Mouse (Mus musculus) kidney, postnatal 0 days (tissue): ENCODE results near the gene Pkn1. TPM values are rescaled to one million over a fixed set of nuclear protein-coding genes. Genes with fewer than 3 reads are reported as not detected.
A peak's percentile ranks its signal among the peaks of the same experiment; 100 is the strongest.

Experiments
- ATAC-seq: fragments of 200-750 bp; cut with Nextera tagmentation; replicated peaks from 2 replicates; pipeline ENCODE4 v1.8.0; 2017; ENCODE audit warnings: low read depth, moderate number of reproducible peaks, moderate TSS enrichment, moderate library complexity; ENCODE audit not compliant: low FRiP score
- DNase-seq: peaks from one replicate; pipeline ENCODE4 v3.0.0-alpha.2; 2016; ENCODE audit warnings: low spot score
- H3K27ac ChIP-seq: fragments of 300-500 bp; sonication (generic); 2 replicates; pipeline ENCODE4 v1.5.1; 2014; ENCODE audit warnings: mild to moderate bottlenecking
- H3K27me3 ChIP-seq: fragments of 300-500 bp; sonication (generic); 2 replicates; pipeline ENCODE4 v1.6.1; 2014; ENCODE audit warnings: low read length, mixed read lengths; ENCODE audit not compliant: insufficient read depth
- H3K36me3 ChIP-seq: fragments of 300-500 bp; sonication (generic); 2 replicates; pipeline ENCODE4 v1.6.1; 2014; ENCODE audit warnings: low read length, mixed read lengths; ENCODE audit not compliant: insufficient read depth
- H3K4me1 ChIP-seq: fragments of 300-500 bp; sonication (generic); replicated peaks from 2 replicates; pipeline ENCODE4 v1.6.1; 2014; ENCODE audit warnings: antibody characterized with exemption, low read length, mixed read lengths; ENCODE audit not compliant: insufficient read depth
- H3K4me2 ChIP-seq: fragments of 300-500 bp; sonication (generic); 2 replicates; pipeline ENCODE4 v1.6.1; 2014; ENCODE audit warnings: mild to moderate bottlenecking, low read length, moderate library complexity, mixed read lengths
- H3K4me3 ChIP-seq: fragments of 300-500 bp; sonication (generic); replicated peaks from 2 replicates; pipeline ENCODE4 v1.5.1; 2014; ENCODE audit warnings: low read depth, low read length
- H3K9ac ChIP-seq: fragments of 300-500 bp; sonication (generic); 2 replicates; pipeline ENCODE4 v1.6.1; 2014; ENCODE audit warnings: low read depth, low read length
- H3K9me3 ChIP-seq: fragments of 300-500 bp; sonication (generic); replicated peaks from 2 replicates; pipeline ENCODE4 v1.6.1; 2016; ENCODE audit warnings: low read length, inconsistent platforms, mixed read lengths
- CTCF ChIP-seq: IDR thresholded peaks from 2 replicates; pipeline ENCODE4 v1.5.1; 2016; ENCODE audit warnings: antibody characterized with exemption, low read depth, mild to moderate bottlenecking, moderate library complexity
- WGBS: fragments of 180-500 bp; shearing (Covaris S2); extraction: QIAGEN DNeasy Blood & Tissue Kit; methylation state at CpG from one replicate; pipeline ENCODE4 v1.1.7; 2014; 5-methylcytosine and 5-hydroxymethylcytosine counted together
- polyA plus RNA-seq: library from polyadenylated mRNA; unstranded; fragments of >200 nt; fragmentation: Nextera tagmentation; extraction: Ambion mirVana; gene quantifications from 2 replicates; pipeline ENCODE4 v1.2.1, GENCODE M21; 2015

Gene Pkn1
- polyA plus RNA-seq, 1 experiment from 2014 or later: 31.0 TPM

GRCm38 (mm10) chr8:83632083-83632707, 66.8 kb downstream of the Pkn1 start:
- H3K4me2 ChIP-seq: no peak overlapping the region
- ATAC-seq (no peak), DNase-seq (no peak)
- H3K4me1 ChIP-seq: no peaks in the 10 kb centered on the region
- no peaks in the 10 kb centered on the region for H3K36me3 ChIP-seq
- WGBS: 82% methylated on average over 7 of the region's 7 CpGs
- no peak overlapping the region for H3K27ac ChIP-seq
- H3K27me3 ChIP-seq: no peaks in the 10 kb centered on the region
- H3K4me3 ChIP-seq: no peak overlapping the region
- H3K9me3 ChIP-seq: 0 out of 2 replicates have a peak, but pooled peaks cover 4% of the 10 kb centered on the region
- no peak overlapping the region for H3K9ac ChIP-seq
- TF ChIP-seq CTCF: no peak

GRCm38 (mm10) chr8:83625676-83626299, 73.2 kb downstream of the Pkn1 start:
- DNase-seq: no peak
- no peak overlapping the region for H3K4me2 ChIP-seq
- TF ChIP-seq CTCF: no peak
- H3K9me3 ChIP-seq: no peaks in the 10 kb centered on the region
- no peak overlapping the region for H3K27ac ChIP-seq
- no peak overlapping the region for H3K4me3 ChIP-seq
- 83% methylated on average over 6 of the region's 6 CpGs for WGBS
- no peaks in the 10 kb centered on the region for H3K27me3 ChIP-seq
- H3K4me1 ChIP-seq: no peaks in the 10 kb centered on the region
- no peak for ATAC-seq
- no peak overlapping the region for H3K9ac ChIP-seq
- no peaks in the 10 kb centered on the region for H3K36me3 ChIP-seq

GRCm38 (mm10) chr8:83624739-83625138, 74.2 kb downstream of the Pkn1 start:
- H3K9me3 ChIP-seq: no peaks in the 10 kb centered on the region
- H3K9ac ChIP-seq: no peak overlapping the region
- H3K27me3 ChIP-seq: no peaks in the 10 kb centered on the region
- H3K4me1 ChIP-seq: no peaks in the 10 kb centered on the region
- no peak overlapping the region for H3K27ac ChIP-seq
- TF ChIP-seq CTCF: peak; percentile 79
- WGBS: 38% methylated on average over 3 of the region's 3 CpGs
- no peaks in the 10 kb centered on the region for H3K36me3 ChIP-seq
- DNase-seq (peak; percentile 50), ATAC-seq (no peak)
- H3K4me3 ChIP-seq: no peak overlapping the region
- H3K4me2 ChIP-seq: no peak overlapping the region

DNA sequence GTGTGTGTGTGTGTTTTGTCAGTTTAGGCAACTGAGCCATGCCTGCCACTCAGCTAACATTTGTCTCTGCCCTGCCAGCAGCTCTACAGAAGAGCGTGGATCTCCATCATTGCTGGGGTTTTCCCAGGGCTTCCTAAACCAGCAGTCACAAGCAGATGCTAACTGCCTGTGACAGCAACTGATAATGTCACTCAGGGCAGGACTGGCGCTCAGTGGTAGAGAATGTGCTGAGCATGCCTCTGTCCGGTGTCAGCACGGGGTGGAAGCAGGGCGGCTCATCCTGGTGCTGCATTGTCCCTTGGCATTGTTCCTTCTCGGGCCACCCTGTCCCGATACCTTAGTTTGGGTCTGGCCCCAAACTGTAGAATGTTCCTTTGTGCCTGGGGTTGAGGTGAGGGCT, 75.4 kb downstream of the Pkn1 start:
- WGBS: 92% methylated on average over 7 of the region's 7 CpGs
- Histone ChIP-seq H3K4me2 (no peak overlapping the region), H3K9ac (no peak overlapping the region), H3K27ac (no peak overlapping the region), H3K4me1 (no peaks in the 10 kb centered on the region), H3K27me3 (no peaks in the 10 kb centered on the region), H3K9me3 (no peaks in the 10 kb centered on the region), H3K36me3 (no peaks in the 10 kb centered on the region), H3K4me3 (no peak overlapping the region)
- no peak for TF ChIP-seq CTCF
- DNase-seq (no peak), ATAC-seq (no peak)

GRCm38 (mm10) chr8:83622389-83622989, 76.5 kb downstream of the Pkn1 start:
- ATAC-seq (peak; percentile 82), DNase-seq (peak; percentile 91)
- peak; percentile 88 for TF ChIP-seq CTCF
- peak overlapping the region; percentile 24 for H3K4me3 ChIP-seq
- WGBS: 11% methylated on average over 23 of the region's 23 CpGs
- no peaks in the 10 kb centered on the region for H3K36me3 ChIP-seq
- no peak overlapping the region for H3K27ac ChIP-seq
- H3K9me3 ChIP-seq: no peaks in the 10 kb centered on the region
- no peaks in the 10 kb centered on the region for H3K27me3 ChIP-seq
- H3K4me2 ChIP-seq: peak overlapping the region; percentile 53
- no peak overlapping the region for H3K9ac ChIP-seq
- H3K4me1 ChIP-seq: no peaks in the 10 kb centered on the region

- no peak for DNase-seq
Observed at GRCm38 (mm10) chr8:83621691-83622388, 77.1 kb downstream of the Pkn1 start.

More at GRCm38 (mm10) chr8:83621691-83622388, 77.1 kb downstream of the Pkn1 start:
- TF ChIP-seq CTCF: no peak
- Histone ChIP-seq H3K9ac (no peak overlapping the region), H3K27ac (no peak overlapping the region), H3K9me3 (no peaks in the 10 kb centered on the region), H3K4me1 (no peaks in the 10 kb centered on the region), H3K27me3 (no peaks in the 10 kb centered on the region), H3K4me2 (peak overlapping the region; percentile 53), H3K36me3 (no peaks in the 10 kb centered on the region), H3K4me3 (peak overlapping the region; percentile 24)
- 53% methylated on average over 15 of the region's 15 CpGs for WGBS
- no peak; the same call in 1 of the 2 replicates for ATAC-seq
